Mouse (Mus musculus): ENCODE data around the gene Fam186b.

Fam186b gene

GRCm38 (mm10) chr15:99320168-99320674 is 24.5 kb upstream of the Fam186b start:
- DNase-seq (ENCODE audit: low read depth, low spot score): no peak

- DNase-seq (ENCODE audit: low read depth, low spot score): no peak
Measured at GRCm38 (mm10) chr15:99319411-99319871, 23.8 kb upstream of the Fam186b start.

- no peak for DNase-seq (ENCODE audit: low read depth, low spot score)
Measured at GRCm38 (mm10) chr15:99318861-99319410, 23.2 kb upstream of the Fam186b start.

- DNase-seq (ENCODE audit: low read depth, low spot score): no peak
Measured at GRCm38 (mm10) chr15:99318071-99318470, 22.4 kb upstream of the Fam186b start.

GRCm38 (mm10) chr15:99317267-99317651 is 21.6 kb upstream of the Fam186b start:
- peak; percentile 55 for DNase-seq (ENCODE audit: low read depth, low spot score)

- DNase-seq (ENCODE audit: low read depth, low spot score): peak; percentile 75
Measured at GRCm38 (mm10) chr15:99316314-99317266, 20.9 kb upstream of the Fam186b start.

- peak; percentile 14 for DNase-seq (ENCODE audit: low read depth, low spot score)
Measured at GRCm38 (mm10) chr15:99314891-99315290, 19.2 kb upstream of the Fam186b start.

- DNase-seq (ENCODE audit: low read depth, low spot score): no peak
Measured at GRCm38 (mm10) chr15:99310617-99311016, 14.9 kb upstream of the Fam186b start.

GRCm38 (mm10) chr15:99309549-99309948 is 13.9 kb upstream of the Fam186b start:
- DNase-seq (ENCODE audit: low read depth, low spot score): no peak

GRCm38 (mm10) chr15:99307476-99307875 is 11.8 kb upstream of the Fam186b start:
- no peak for DNase-seq (ENCODE audit: low read depth, low spot score)

- DNase-seq (ENCODE audit: low read depth, low spot score): no peak
Measured at GRCm38 (mm10) chr15:99296213-99296612, 525 bp upstream of the Fam186b start.

GRCm38 (mm10) chr15:99294813-99295374 is 794 bp downstream of the Fam186b start, which contains the start of gene Prpf40b:
TSS of gene Prpf40b (plus strand) at chr15:99295087.
- DNase-seq (ENCODE audit: low read depth, low spot score): peak; percentile 91

GRCm38 (mm10) chr15:99294287-99294686 is 1.4 kb downstream of the Fam186b start:
- no peak for DNase-seq (ENCODE audit: low read depth, low spot score)

- DNase-seq (ENCODE audit: low read depth, low spot score): no peak
Measured at GRCm38 (mm10) chr15:99290586-99290985, 5.1 kb downstream of the Fam186b start.

GRCm38 (mm10) chr15:99285189-99285535 is 10.5 kb downstream of the Fam186b start:
- DNase-seq (ENCODE audit: low read depth, low spot score): peak; percentile 60

GRCm38 (mm10) chr15:99284527-99285188 is 11.0 kb downstream of the Fam186b start:
- peak; percentile 56 for DNase-seq (ENCODE audit: low read depth, low spot score)

GRCm38 (mm10) chr15:99283456-99283855 is 12.2 kb downstream of the Fam186b start:
- peak; percentile 65 for DNase-seq (ENCODE audit: low read depth, low spot score)

- DNase-seq (ENCODE audit: low read depth, low spot score): no peak
Measured at GRCm38 (mm10) chr15:99278271-99278670, 17.4 kb downstream of the Fam186b start.

GRCm38 (mm10) chr15:99276095-99276494 is 19.6 kb downstream of the Fam186b start:
- DNase-seq (ENCODE audit: low read depth, low spot score): no peak

GRCm38 (mm10) chr15:99265679-99266078 is 30.0 kb downstream of the Fam186b start:
- peak; percentile 94 for DNase-seq (ENCODE audit: low read depth, low spot score)

GRCm38 (mm10) chr15:99264363-99264762 is 31.3 kb downstream of the Fam186b start:
- DNase-seq (ENCODE audit: low read depth, low spot score): no peak

- no peak for DNase-seq (ENCODE audit: low read depth, low spot score)
Measured at GRCm38 (mm10) chr15:99262702-99263101, 33.0 kb downstream of the Fam186b start.

Measured in ZHBTc4 (cell line).